Mouse (Mus musculus) midbrain, embryonic 15.5 days (tissue): ENCODE results near the gene Apobec1. TPM values are rescaled to one million over a fixed set of nuclear protein-coding genes. Genes with fewer than 3 reads are reported as not detected.
"Not testable (repeated sequence)": the region's sequence is repeated elsewhere in the genome, so short reads cannot be mapped to it uniquely, and the experiment has no call there.

ENCODE experiments used
- ATAC-seq: fragments of 200-750 bp; cut with Nextera tagmentation; replicated peaks from 2 replicates; pipeline ENCODE4 v1.8.0; 2017; ENCODE audit warnings: moderate TSS enrichment
- H3K27ac ChIP-seq: fragments of 300-500 bp; sonication (generic); 2 replicates; pipeline ENCODE4 v1.5.1; 2015; ENCODE audit warnings: mild to moderate bottlenecking, inconsistent platforms
- H3K27me3 ChIP-seq: fragments of 300-500 bp; sonication (generic); replicated peaks from 2 replicates; pipeline ENCODE4 v1.6.1; 2015; ENCODE audit warnings: inconsistent platforms
- H3K36me3 ChIP-seq: fragments of 300-500 bp; sonication (generic); replicated peaks from 2 replicates; pipeline ENCODE4 v1.6.1; 2015; ENCODE audit warnings: inconsistent platforms
- H3K4me1 ChIP-seq: fragments of 300-500 bp; sonication (generic); 2 replicates; pipeline ENCODE4 v1.6.1; 2015; ENCODE audit warnings: inconsistent platforms
- H3K4me2 ChIP-seq: fragments of 300-500 bp; sonication (generic); 2 replicates; pipeline ENCODE4 v1.6.1; 2015; ENCODE audit warnings: inconsistent platforms, mild to moderate bottlenecking, moderate library complexity
- H3K4me3 ChIP-seq: fragments of 300-500 bp; sonication (generic); 2 replicates; pipeline ENCODE4 v1.5.1; 2015; ENCODE audit warnings: mild to moderate bottlenecking, inconsistent platforms
- H3K9ac ChIP-seq: fragments of 300-500 bp; sonication (generic); 2 replicates; pipeline ENCODE4 v1.6.1; 2015; ENCODE audit warnings: mild to moderate bottlenecking, inconsistent platforms
- H3K9me3 ChIP-seq: fragments of 300-500 bp; sonication (generic); 2 replicates; pipeline ENCODE4 v1.6.1; 2016; ENCODE audit warnings: inconsistent platforms
- WGBS: fragments of 180-500 bp; shearing (Covaris S2); methylation state at CpG from one replicate; pipeline ENCODE4 v1.1.7; 2015; ENCODE audit warnings: mixed read lengths; 5-methylcytosine and 5-hydroxymethylcytosine counted together
- polyA plus RNA-seq: library from polyadenylated mRNA; unstranded; fragments of >200 nt; fragmentation: Nextera tagmentation; extraction: Ambion mirVana; gene quantifications from 2 replicates; pipeline ENCODE4 v1.2.1, GENCODE M21; 2015

The Apobec1 gene
- 1.5 and 2.2 TPM in 2 replicates for polyA plus RNA-seq

- H3K4me3 ChIP-seq: peak within 1 kb of the TSS; percentile 32
- no peaks in the 10 kb centered on the region for H3K9me3 ChIP-seq
- 5% methylated on average over 22 of the region's 22 CpGs for WGBS
- no peaks in the 10 kb centered on the region for H3K27me3 ChIP-seq
- no peak within 1 kb of the TSS for H3K27ac ChIP-seq
- H3K4me1 ChIP-seq: 0 out of 2 replicates have a peak, but pooled peaks cover 6% of the 10 kb centered on the region
- peak; percentile 77 for ATAC-seq
- H3K4me2 ChIP-seq: peak within 1 kb of the TSS; percentile 55
- peak within 1 kb of the TSS; percentile 7; the same call in 1 of the 2 replicates for H3K9ac ChIP-seq
- H3K36me3 ChIP-seq: no peaks in the 10 kb centered on the region
Measured at GRCm38 (mm10) chr6:122602242-122602991, at the start of gene Apobec1. Gene Apobec1 (minus strand): TSS chr6:122602444.

GRCm38 (mm10) chr6:122650398-122650980, 48.2 kb upstream of the Apobec1 start:
- Histone ChIP-seq H3K9ac (no peak overlapping the region), H3K27me3 (no peaks in the 10 kb centered on the region), H3K4me2 (no peak overlapping the region), H3K4me1 (no peaks in the 10 kb centered on the region), H3K9me3 (no peaks in the 10 kb centered on the region), H3K4me3 (no peak overlapping the region), H3K36me3 (no peaks in the 10 kb centered on the region), H3K27ac (no peak overlapping the region)
- no peak for ATAC-seq
- WGBS: 77% methylated on average over 5 of the region's 5 CpGs

- 79% methylated on average over 3 of the region's 3 CpGs for WGBS
- H3K36me3 ChIP-seq: no peaks in the 10 kb centered on the region
- H3K9me3 ChIP-seq: no peaks in the 10 kb centered on the region
- no peak overlapping the region for H3K27ac ChIP-seq
- no peak overlapping the region for H3K4me3 ChIP-seq
- no peak overlapping the region for H3K4me2 ChIP-seq
- ATAC-seq: no peak
- no peak overlapping the region for H3K9ac ChIP-seq
- H3K4me1 ChIP-seq: no peaks in the 10 kb centered on the region
- H3K27me3 ChIP-seq: no peaks in the 10 kb centered on the region
Measured at GRCm38 (mm10) chr6:122649903-122650302, 47.7 kb upstream of the Apobec1 start.

- not testable (repeated sequence) for H3K4me3 ChIP-seq, H3K27ac ChIP-seq, H3K9ac ChIP-seq, H3K27me3 ChIP-seq, ATAC-seq, H3K9me3 ChIP-seq, H3K36me3 ChIP-seq, H3K4me2 ChIP-seq, H3K4me1 ChIP-seq
- WGBS: 93% methylated on average over 21 of the region's 21 CpGs
Measured at GRCm38 (mm10) chr6:122644196-122644595, 42.0 kb upstream of the Apobec1 start.

- not testable (repeated sequence) for H3K9me3 ChIP-seq, H3K36me3 ChIP-seq, H3K4me2 ChIP-seq, H3K4me3 ChIP-seq, ATAC-seq, H3K4me1 ChIP-seq, H3K27me3 ChIP-seq, H3K27ac ChIP-seq, H3K9ac ChIP-seq
- 88% methylated on average over 4 of the region's 4 CpGs for WGBS
Measured at GRCm38 (mm10) chr6:122637566-122637965, 35.3 kb upstream of the Apobec1 start.

- no peaks in the 10 kb centered on the region for H3K27me3 ChIP-seq
- WGBS: 85% methylated on average over 3 of the region's 3 CpGs
- no peaks in the 10 kb centered on the region for H3K36me3 ChIP-seq
Measured at GRCm38 (mm10) chr6:122636666-122637065, 34.4 kb upstream of the Apobec1 start.

GRCm38 (mm10) chr6:122635315-122635714, 33.1 kb upstream of the Apobec1 start:
- WGBS: 87% methylated on average over 7 of the region's 7 CpGs
- Histone ChIP-seq H3K9me3 (no peaks in the 10 kb centered on the region), H3K4me2 (no peak overlapping the region), H3K9ac (no peak overlapping the region), H3K27ac (no peak overlapping the region), H3K36me3 (no peaks in the 10 kb centered on the region), H3K27me3 (no peaks in the 10 kb centered on the region), H3K4me1 (no peaks in the 10 kb centered on the region), H3K4me3 (no peak overlapping the region)
- no peak for ATAC-seq

More at GRCm38 (mm10) chr6:122636666-122637065, 34.4 kb upstream of the Apobec1 start:
- Histone ChIP-seq H3K27ac (no peak overlapping the region), H3K4me2 (no peak overlapping the region), H3K9me3 (no peaks in the 10 kb centered on the region), H3K4me1 (no peaks in the 10 kb centered on the region), H3K4me3 (no peak overlapping the region), H3K9ac (no peak overlapping the region)
- no peak for ATAC-seq

- no peak for ATAC-seq
- no peak overlapping the region for H3K4me2 ChIP-seq
- WGBS: 62% methylated on average over 9 of the region's 9 CpGs
- no peak overlapping the region for H3K27ac ChIP-seq
- no peak overlapping the region for H3K4me3 ChIP-seq
- no peak overlapping the region for H3K9ac ChIP-seq
- H3K9me3 ChIP-seq: no peaks in the 10 kb centered on the region
- H3K36me3 ChIP-seq: no peaks in the 10 kb centered on the region
- no peaks in the 10 kb centered on the region for H3K27me3 ChIP-seq
- no peaks in the 10 kb centered on the region for H3K4me1 ChIP-seq
Measured at GRCm38 (mm10) chr6:122633411-122633810, 31.2 kb upstream of the Apobec1 start.

- peak overlapping the region; percentile 30; the same call in 1 of the 2 replicates for H3K4me2 ChIP-seq
- no peaks in the 10 kb centered on the region for H3K9me3 ChIP-seq
- 43% methylated on average over 20 of the region's 20 CpGs for WGBS
- H3K27me3 ChIP-seq: no peaks in the 10 kb centered on the region
- no peaks in the 10 kb centered on the region for H3K4me1 ChIP-seq
- no peak overlapping the region for H3K4me3 ChIP-seq
- no peak overlapping the region for H3K9ac ChIP-seq
- H3K36me3 ChIP-seq: no peaks in the 10 kb centered on the region
- H3K27ac ChIP-seq: no peak overlapping the region
- ATAC-seq: no peak
Measured at GRCm38 (mm10) chr6:122627469-122628108, 25.3 kb upstream of the Apobec1 start.

- Histone ChIP-seq H3K27ac (no peak within 1 kb of the TSS), H3K36me3 (no peaks in the 10 kb centered on the region), H3K4me2 (0 out of 2 replicates have a peak within 1 kb of the TSS, but pooled peaks have one; percentile 30), H3K9me3 (no peaks in the 10 kb centered on the region), H3K4me3 (no peak within 1 kb of the TSS), H3K27me3 (no peaks in the 10 kb centered on the region), H3K4me1 (no peaks in the 10 kb centered on the region), H3K9ac (no peak within 1 kb of the TSS)
- ATAC-seq: no peak
- 91% methylated on average over 8 of the region's 8 CpGs for WGBS
Measured at GRCm38 (mm10) chr6:122626110-122626509, 23.9 kb upstream of the Apobec1 start, which contains the start of gene Dppa3. Gene Dppa3 (plus strand): TSS chr6:122626410.

GRCm38 (mm10) chr6:122625156-122625555, 22.9 kb upstream of the Apobec1 start:
- no peaks in the 10 kb centered on the region for H3K36me3 ChIP-seq
- H3K9ac ChIP-seq: no peak overlapping the region
- no peak overlapping the region for H3K4me3 ChIP-seq
- no peak overlapping the region for H3K27ac ChIP-seq
- ATAC-seq: no peak
- no peaks in the 10 kb centered on the region for H3K4me1 ChIP-seq
- H3K4me2 ChIP-seq: no peak overlapping the region
- no peaks in the 10 kb centered on the region for H3K27me3 ChIP-seq
- 81% methylated on average over 4 of the region's 4 CpGs for WGBS
- H3K9me3 ChIP-seq: no peaks in the 10 kb centered on the region

GRCm38 (mm10) chr6:122624480-122624879, 22.2 kb upstream of the Apobec1 start:
- Histone ChIP-seq H3K9ac (no peak overlapping the region), H3K27ac (no peak overlapping the region), H3K36me3 (no peaks in the 10 kb centered on the region), H3K9me3 (no peaks in the 10 kb centered on the region), H3K4me3 (no peak overlapping the region), H3K4me2 (no peak overlapping the region), H3K4me1 (no peaks in the 10 kb centered on the region), H3K27me3 (no peaks in the 10 kb centered on the region)
- no peak for ATAC-seq
- 24% methylated on average over 5 of the region's 5 CpGs for WGBS
